Mouse (Mus musculus) layer of hippocampus, postnatal 14 days (tissue): ENCODE results near the gene Gm10073. TPM values are rescaled to one million over a fixed set of nuclear protein-coding genes. Genes with fewer than 3 reads are reported as not detected.

Source experiments
- DNase-seq, 2 experiments: peaks; one replicate each; pipeline ENCODE4 v3.0.0; 2021 to 2022; ENCODE audit warnings: low spot score in 2 of 2, mixed read lengths in 1 of 2
- total RNA-seq, 2 experiments: library from RNA; stranded (reverse); gene quantifications; 2 replicates each; pipeline ENCODE4 v1.2.3; 2021

The Gm10073 gene
- total RNA-seq, 2 experiments from 2014 or later: 83.2 to 104 TPM

GRCm38 (mm10) chr8:106556068-106556645 lies 17.1 kb downstream of the Gm10073 start:
- no peak for DNase-seq

DNA sequence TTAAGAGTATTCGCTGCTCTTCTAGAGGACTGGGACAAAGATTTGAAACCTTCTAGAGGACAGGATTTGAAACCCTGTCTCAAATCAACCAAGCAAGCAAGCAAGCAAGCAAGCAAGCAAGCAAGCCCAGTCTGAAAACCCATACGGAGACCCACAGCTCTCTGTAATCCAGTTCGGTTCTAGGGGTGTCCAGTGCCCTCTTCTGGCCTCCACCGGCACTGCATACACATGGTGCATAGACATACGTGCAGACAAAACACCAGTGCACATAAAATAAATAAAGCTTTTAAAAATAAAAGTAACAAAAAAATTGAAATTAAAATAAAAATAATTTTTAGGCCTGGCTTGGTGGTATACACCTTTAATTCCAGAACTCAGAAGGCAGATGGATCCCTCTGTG lies 19.2 kb downstream of the Gm10073 start:
- no peak for DNase-seq

GRCm38 (mm10) chr8:106550906-106551305 lies 22.4 kb downstream of the Gm10073 start:
- DNase-seq: no peak

DNA sequence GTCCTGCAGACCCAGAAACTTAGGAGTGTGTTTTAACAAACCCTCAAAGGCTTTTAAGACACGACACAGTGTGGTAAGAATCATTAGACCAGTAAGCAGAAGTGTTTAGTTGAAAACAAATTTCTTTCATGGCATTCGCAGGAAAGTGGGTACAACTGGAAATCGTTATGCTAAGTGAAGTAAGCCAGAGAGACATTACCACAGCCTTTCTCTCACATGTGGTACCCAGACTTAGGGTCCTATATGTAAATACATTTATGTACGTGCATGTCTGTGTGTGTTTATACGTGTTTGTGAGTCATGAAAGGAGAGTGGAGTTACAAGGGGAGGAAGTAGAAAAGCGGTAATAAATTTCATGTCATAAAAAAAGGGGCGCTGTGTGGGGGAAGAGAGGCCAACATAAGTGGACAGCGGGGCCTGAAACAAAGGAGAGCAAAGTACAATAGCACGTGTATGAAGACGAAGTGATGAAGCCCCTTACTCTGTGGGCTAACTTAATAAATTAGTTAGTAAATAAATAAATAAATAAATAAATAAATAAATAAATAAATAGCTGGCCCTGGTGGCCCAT lies 24.8 kb downstream of the Gm10073 start:
- DNase-seq: no peak

DNA sequence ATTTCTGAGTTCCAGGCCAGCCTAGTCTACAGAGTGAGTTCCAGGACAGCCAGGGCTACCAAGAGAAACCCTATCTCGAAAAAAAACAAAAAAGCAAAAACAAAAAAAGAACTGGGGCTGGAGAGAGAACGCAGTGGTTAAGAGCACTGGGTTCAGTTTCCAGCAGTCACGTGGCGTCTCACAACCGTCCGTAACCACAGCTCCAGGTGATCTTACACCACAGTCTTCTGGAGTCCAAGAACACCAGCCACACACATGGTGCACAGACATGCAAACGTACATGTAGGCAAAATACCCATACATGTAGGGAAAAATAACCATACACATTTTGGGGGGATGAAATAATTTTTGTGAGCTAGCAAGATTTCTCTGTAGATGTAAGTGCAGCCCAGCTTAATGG lies 26.5 kb downstream of the Gm10073 start:
- no peak for DNase-seq

DNA sequence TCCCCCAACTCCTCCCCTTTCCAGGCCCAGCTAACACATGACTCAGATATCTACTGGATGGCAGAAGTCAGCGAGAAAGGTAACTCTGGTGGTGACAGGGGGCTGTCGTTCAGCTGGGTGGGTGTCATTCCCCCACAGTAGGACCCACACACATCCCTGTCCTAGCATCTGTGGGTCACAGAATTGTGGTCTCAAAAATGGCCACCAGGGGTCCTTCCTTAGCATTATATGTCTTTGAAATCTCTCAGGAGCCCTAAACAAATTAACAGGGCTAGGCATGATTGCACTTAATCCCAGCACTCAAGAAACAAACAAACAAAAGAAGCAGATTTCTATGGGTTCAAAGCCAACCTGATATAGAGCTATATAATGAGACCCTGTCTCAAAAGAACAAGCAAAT lies 28.1 kb downstream of the Gm10073 start:
- no peak for DNase-seq

GRCm38 (mm10) chr8:106543043-106543442 lies 30.2 kb downstream of the Gm10073 start:
- DNase-seq: no peak

DNA sequence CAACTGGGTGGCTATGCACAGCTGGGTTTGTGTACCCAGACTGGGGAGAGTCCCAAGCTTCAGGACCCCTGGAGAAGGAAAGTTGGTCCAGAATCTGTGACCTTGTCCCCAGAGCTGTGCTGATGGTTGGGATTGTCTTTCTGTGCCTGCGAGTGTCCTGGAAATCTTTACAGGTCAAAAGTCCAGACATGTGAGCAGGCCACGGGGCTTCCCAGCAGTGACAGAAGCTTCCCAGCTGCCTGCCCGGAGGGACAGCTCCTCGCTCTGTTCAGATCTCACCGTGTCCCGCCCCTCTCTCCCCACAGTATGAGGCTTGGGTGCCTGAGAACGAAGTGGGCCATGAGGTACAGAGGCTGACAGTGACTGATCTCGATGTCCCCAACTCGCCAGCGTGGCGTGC lies 32.3 kb downstream of the Gm10073 start:
- DNase-seq: no peak

- DNase-seq: no peak
Measured at GRCm38 (mm10) chr8:106539193-106539592, 34.1 kb downstream of the Gm10073 start.

DNA sequence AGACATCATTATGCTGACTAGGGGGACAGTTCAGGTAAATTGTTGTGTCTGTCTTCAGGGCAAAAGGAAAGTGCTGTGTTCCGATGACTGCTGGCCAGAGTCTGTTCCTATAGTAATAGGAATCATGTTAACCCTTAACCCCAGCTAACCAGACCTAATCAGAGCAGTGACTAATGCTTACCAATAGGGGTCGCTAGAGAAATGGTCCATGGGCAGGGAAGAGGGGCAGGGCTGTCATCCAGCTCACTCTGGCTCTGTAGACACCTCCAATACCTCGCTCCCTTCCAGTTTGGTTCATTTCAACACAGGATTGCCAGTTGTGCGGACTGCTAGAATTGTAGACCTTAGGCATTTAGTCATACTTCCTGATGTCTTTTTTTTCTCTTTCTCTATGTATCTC lies 37.8 kb downstream of the Gm10073 start:
- DNase-seq: no peak

DNA sequence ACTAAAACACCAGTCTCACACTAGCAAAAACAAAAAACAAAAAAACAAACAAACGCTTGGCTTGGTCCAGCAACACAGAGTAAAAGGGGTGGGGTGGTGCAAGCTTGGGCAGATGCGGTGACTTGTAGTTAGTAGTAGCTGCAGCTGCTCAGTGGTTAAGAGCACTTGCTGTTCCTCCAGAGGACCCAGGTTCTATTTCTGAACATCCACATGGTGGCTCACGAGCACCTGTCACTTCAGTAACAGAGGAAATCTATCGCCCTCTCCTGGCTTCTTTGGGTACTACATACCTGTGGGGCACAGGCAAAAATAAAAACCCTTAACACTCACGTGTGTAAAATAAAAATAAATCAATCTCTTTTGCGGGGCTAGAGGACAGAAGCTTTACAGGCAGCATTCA lies 38.8 kb downstream of the Gm10073 start:
- DNase-seq: peak; percentile 34 to 50

DNA sequence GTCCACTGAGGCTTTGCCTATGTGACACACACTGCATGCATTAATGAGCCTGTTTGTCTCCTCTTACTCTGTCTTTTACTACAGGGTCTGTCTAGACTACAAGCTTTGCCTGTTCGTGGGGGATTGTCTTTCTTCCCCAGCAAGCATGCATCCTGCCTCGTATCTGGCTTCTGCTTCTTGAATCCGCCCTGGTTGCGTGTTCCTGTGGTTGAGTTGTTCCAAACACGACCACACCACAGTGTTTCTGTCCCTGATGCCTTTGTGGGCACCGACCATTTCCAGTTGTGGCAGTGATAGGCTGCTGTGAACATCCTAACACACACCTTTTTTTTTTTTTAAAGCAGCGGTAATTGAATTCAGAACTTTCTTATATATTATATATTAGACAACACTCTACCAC lies 39.6 kb downstream of the Gm10073 start:
- DNase-seq: no peak

DNA sequence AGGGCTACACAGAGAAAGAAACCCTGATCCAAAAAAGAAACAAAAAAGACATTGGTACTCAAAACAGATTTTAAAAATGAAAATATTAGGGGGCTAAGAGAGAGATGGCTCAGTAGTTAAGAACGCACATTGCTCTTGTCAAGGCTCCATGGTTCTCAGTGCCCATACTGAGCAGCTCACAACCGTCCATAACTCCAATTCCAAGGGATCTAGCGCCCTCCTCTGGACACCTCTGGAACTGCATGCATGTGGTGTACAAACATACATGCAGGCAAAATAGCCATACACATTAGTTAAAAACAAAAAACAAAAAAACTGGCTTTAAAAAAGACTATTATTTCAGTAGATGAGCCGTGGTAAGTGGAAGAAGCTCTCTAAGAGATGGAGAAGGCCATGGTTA lies 42.7 kb downstream of the Gm10073 start:
- no peak for DNase-seq

- no peak for DNase-seq
Measured at GRCm38 (mm10) chr8:106529885-106530482, 43.3 kb downstream of the Gm10073 start.

DNA sequence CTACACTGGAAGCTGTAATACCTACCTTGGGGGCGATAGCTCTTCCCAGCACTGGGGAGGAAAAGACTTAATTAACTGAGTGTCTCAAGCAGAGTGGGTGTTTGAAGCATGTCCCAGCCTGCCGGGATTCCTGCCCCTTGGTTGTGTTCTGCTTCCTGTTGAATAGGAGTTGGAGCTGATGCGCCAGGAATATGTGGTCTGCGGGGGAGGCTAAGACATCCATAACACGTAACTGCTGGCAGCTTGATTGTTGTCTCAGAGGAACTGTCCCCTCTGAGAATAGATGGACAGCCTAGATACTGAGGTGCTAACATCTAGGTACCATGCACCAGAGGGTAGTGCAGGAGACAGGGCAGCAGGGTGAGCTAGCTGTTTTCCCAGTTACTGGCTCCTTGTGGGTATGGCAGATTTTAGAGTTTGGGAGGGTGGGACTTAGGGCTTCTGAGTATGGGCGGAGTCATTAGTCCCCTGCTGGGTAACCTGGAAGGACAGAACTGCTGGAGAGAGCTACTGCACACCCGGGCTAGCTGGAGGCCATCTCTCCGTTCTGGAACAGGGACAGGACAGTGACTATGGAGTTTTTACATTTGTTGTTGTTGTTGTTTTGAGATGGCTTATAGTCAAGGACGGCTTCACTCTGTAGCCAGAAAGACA lies 44.5 kb downstream of the Gm10073 start:
- no peak for DNase-seq

DNA sequence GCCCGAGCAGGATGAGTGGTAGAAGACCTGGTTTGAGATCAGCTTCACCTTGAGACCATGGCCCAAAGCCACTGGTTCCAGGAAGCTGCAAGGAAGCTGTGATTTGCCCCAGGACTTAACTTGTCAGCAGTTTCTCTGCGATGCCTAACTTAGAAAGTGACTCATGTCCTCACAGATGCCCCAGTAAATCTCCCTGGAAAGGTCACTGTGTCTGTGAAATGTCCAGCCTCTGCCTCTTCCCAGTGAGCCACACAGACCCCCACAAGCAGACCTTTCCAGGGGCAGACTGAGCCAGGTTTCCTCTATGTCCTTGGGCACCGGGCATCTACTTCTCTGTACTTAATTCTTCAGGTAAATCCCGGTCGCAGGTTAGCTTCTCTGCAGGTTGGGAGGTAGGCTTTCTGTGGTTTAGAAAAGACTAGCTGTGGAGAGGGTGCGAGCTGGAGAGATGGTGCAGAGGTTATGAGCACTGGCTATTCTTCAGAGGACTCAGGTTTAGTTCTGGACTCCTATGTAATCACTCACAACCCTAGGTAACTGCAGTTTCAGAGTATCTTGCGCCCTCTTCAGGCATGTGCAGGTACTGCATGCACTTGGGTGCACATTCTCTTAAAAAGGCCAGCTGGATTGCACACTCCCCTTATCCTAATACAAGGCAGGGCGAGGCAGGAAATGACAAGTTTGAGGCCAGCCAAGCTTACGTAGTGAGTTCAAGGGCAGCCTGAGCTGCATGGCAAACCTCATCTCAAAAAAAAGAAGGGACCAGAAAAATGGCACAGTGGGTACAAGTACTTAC lies 45.8 kb downstream of the Gm10073 start:
- no peak for DNase-seq

DNA sequence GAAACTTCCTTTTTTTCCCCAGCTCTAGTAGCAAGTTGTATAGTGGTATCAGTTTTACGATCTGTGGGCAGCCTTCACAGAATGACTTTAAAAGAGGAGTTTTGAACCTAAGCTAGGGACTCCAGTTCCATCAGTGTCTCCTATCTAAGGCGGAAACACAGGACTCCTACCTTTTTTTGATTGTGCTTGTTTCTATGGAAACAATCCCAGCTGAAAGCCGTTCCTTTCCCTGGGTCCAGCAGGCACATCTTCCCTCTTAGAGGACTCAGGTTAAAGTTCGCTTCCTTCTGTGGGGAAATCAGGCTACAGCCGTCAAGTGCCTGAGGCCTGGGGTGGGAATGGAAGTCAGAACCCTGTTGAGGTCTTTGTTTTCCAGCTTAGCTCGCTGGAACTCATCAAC lies 46.5 kb downstream of the Gm10073 start:
- DNase-seq: no peak

Other genes starting within 250 kb of the Gm10073 start
- 100 to 1,000 TPM; 105 to 107 TPM for gene Smpd3, start 235.5 kb downstream of the Gm10073 start, total RNA-seq
- 10 to 100 TPM; 15.6 to 16.1 TPM for gene Zfp90, start 158.1 kb downstream of the Gm10073 start, total RNA-seq
- gene 6030452D12Rik, start 72.9 kb downstream of the Gm10073 start, total RNA-seq: not detected
- 1 to 10 TPM in 1 of 2 experiments, under 1 TPM in 1; 0.12 to 1.5 TPM for gene Cdh3, start 62.6 kb downstream of the Gm10073 start, total RNA-seq
- gene Cdh1, start 29.9 kb upstream of the Gm10073 start, total RNA-seq: under 1 TPM; 0.24 to 0.35 TPM
- 1 to 10 TPM; 6.6 to 7.7 TPM for gene Tango6, start 109.6 kb upstream of the Gm10073 start, total RNA-seq